Mouse (Mus musculus): ENCODE results near the gene Akap7.

DNA sequence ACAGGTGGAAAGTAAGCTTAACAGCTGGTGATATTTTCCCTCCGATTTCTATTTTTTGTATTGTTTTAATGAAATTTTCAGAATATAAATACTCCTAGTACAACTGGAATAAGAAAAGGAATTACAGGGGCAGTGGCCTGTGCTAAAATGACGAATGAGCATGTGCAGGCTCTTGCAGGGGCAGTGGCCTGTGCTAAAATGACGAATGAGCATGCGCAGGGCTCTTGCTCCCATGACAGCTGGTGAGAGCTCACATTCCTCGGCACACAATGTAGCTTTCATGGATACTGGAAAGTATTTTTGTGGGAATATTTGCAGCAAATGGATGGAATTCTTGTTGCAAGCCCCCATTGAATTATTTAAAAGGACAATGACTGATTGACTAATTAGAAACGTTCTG lies 46.5 kb downstream of the Akap7 start:
- no peak for TF ChIP-seq TAL1 (IDR thresholded peaks at IDR 0.05; ENCODE audit: low read length)
- TF ChIP-seq GATA1 (IDR thresholded peaks at IDR 0.05; ENCODE audit: low read length), result no peak

All from erythroblast, embryonic 14.5 days (primary cell).